Mouse (Mus musculus) cerebellum, adult 11-12 months (tissue): Measurements from ENCODE around the gene Smndc1.

ENCODE experiments used
- DNase-seq: peaks from one replicate; pipeline ENCODE4 v3.0.0; 2022

Gene Smndc1

DNA sequence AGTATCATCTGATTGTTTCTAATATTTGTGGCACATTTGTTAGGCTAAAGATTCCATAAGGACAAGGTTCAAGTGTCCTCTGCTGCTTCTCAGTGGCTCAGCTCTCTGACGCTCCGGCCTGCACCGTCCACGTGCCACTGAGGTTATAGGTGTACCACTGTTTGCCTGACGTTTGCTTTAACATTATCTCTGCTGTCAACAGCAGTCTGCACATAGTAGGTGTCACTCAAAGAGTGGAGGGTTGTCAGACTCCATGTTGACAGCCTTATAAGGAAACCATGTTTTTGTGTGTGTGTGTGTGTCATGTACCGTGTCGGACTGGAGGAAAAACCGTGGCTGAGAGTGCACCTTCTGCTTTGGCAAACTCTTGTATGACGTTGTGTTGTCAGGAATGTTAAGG, 55.1 kb downstream of the Smndc1 start:
- no peak for DNase-seq

DNA sequence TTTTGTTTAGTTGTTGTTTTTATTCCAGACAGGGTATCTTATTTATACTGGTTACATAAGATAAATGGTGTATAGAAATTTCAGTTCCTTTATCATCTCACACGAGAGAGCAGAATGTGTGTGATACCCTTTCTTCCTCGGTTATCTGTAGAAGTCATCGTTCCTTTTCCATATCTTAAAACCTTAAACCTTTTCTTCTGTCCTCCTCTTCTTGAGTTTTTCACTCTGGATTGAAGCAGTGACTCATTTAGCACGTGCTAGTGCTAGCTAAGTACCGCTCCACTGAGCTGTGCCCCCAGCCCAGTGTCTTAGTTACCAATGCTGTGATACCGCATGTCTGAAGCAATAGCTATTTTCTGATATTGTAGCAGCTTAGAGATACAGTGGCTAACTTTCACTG, 56.6 kb downstream of the Smndc1 start:
- DNase-seq, result no peak

DNA sequence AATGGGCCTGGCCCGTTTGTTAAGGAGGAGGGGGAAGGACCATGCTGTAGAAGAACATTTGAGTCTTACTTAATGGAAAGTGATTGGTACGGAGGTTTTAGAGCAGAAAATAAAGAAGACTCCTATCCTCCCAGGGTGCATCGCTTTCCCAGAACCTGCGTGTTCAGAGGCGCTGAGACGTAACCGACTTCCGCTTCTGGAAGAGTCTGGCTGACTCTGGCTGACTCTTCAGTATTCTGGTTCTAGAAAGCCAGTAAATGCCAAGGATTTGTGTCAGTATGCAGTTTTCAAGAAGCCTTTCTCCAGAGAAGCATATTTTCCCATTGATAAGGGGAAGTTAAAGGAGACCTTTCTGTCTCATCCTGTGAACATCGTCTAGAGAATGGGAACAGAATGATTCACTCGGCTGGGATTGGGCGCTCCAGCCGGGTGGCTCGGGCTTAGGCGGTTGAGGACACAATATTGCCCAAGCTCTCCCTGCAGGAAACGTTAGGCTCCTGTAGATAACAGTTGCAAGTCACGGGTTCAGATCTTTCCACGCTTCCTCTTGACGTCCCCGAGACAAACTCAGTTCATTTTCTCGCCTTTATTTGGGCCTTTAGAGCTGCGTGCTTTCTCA, 58.4 kb downstream of the Smndc1 start:
- DNase-seq, result no peak

DNA sequence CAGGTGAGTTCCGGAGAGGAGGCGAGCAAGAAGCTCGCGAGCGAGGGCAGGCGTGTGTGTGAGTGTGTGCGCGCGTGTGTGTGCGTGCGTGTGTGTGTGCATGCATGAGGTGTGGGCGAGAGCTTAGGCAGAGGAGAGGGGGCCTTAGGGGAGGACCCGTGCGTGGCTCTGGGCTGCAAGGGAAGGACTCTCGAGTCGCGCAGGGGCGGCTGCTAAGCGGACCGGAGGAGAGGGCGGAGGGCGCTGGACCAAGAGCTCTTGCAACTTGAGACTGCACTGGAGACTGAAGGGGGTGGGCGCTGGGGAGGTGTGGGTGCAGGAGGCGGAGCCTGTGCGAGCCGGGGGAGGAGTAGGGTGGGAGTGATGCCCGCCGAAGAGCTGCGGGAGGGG, 60.4 kb downstream of the Smndc1 start:
- DNase-seq, result peak; percentile 88
